Mouse (Mus musculus) adrenal gland, adult 18-20 months (tissue): Measurements from ENCODE around the gene Rpl13a. TPM values are rescaled to one million over a fixed set of nuclear protein-coding genes. Genes with fewer than 3 reads are reported as not detected.
"Not testable (repeated sequence)": the region's sequence is repeated elsewhere in the genome, so short reads cannot be mapped to it uniquely, and the experiment has no call there.

ENCODE experiments used
- DNase-seq, 2 experiments: peaks; one replicate each; pipeline ENCODE4 v3.0.0; 2021 to 2022; ENCODE audit warnings: low spot score in 2 of 2
- long read RNA-seq, 2 experiments: library from polyadenylated mRNA; stranded (forward); transcript quantifications; one replicate each; pipeline ENCODE4 v2.0.0; 2021
- total RNA-seq, 2 experiments: library from RNA; stranded (reverse); gene quantifications; 1 replicate in 1 of 2; 2 replicates in 1 of 2; pipeline ENCODE4 v1.2.3; 2021

The Rpl13a gene
- total RNA-seq = 1,000 to 10,000 TPM; 1,445 to 1,619 TPM
- long read RNA-seq, experiment 1, transcript Rpl13a-203 (8 exons, 734 nt) = minor isoform, 7 of 150 reads
- long read RNA-seq, experiment 1, transcript Rpl13a-201 (8 exons, 1,047 nt) = major isoform, 136 of 150 reads
- long read RNA-seq, experiment 1, partial matches to known transcripts = 2 of 150 reads
- long read RNA-seq, experiment 1, other reads (novel, unspliced or antisense) = 3 of 150 reads
- long read RNA-seq, experiment 2, transcript Rpl13a-201 (8 exons, 1,047 nt) = major isoform, 481 of 530 reads
- long read RNA-seq, experiment 2, transcript Rpl13a-203 (8 exons, 734 nt) = minor isoform, 16 of 530 reads
- long read RNA-seq, experiment 2, transcript Rpl13a-213 (4 exons, 464 nt) = minor isoform, 17 of 530 reads
- long read RNA-seq, experiment 2, partial matches to known transcripts = 8 of 530 reads
- long read RNA-seq, experiment 2, other reads (novel, unspliced or antisense) = 6 of 530 reads

GRCm38 (mm10) chr7:45128624-45129246, at the start of gene Rpl13a:
TSS of gene Rpl13a (minus strand) at chr7:45128761.
- DNase-seq = peak; percentile 93 to 94

- DNase-seq = no peak
These were observed 47.8 kb upstream of the Rpl13a start for GRCm38 (mm10) chr7:45176356-45176755.

- DNase-seq = no peak
These were observed 47.4 kb upstream of the Rpl13a start for GRCm38 (mm10) chr7:45175929-45176328.

GRCm38 (mm10) chr7:45175398-45175797, 46.8 kb upstream of the Rpl13a start:
- no peak for DNase-seq

- DNase-seq = no peak
These were observed 46.2 kb upstream of the Rpl13a start for GRCm38 (mm10) chr7:45174567-45175280.

- DNase-seq = not testable (repeated sequence)
These were observed 45.2 kb upstream of the Rpl13a start for GRCm38 (mm10) chr7:45173772-45174171.

GRCm38 (mm10) chr7:45172974-45173373, 44.4 kb upstream of the Rpl13a start:
- DNase-seq = no peak

- no peak for DNase-seq
These were observed 40.9 kb upstream of the Rpl13a start for GRCm38 (mm10) chr7:45169495-45169894.

- DNase-seq = no peak
These were observed 40.1 kb upstream of the Rpl13a start for GRCm38 (mm10) chr7:45168656-45169055.

GRCm38 (mm10) chr7:45167761-45168445, 39.3 kb upstream of the Rpl13a start:
- no peak for DNase-seq

- DNase-seq = no peak
These were observed 38.4 kb upstream of the Rpl13a start for GRCm38 (mm10) chr7:45166950-45167401.

GRCm38 (mm10) chr7:45165701-45166100, 37.1 kb upstream of the Rpl13a start:
- no peak for DNase-seq

- DNase-seq = no peak
These were observed 36.3 kb upstream of the Rpl13a start for GRCm38 (mm10) chr7:45164833-45165232.

- peak; percentile 33 to 46 for DNase-seq
These were observed 35.4 kb upstream of the Rpl13a start, which contains the start of gene Slc17a7 for GRCm38 (mm10) chr7:45163735-45164490. TSS of gene Slc17a7 (plus strand) at chr7:45163949.

- DNase-seq = no peak
These were observed 34.5 kb upstream of the Rpl13a start for GRCm38 (mm10) chr7:45162996-45163615.

- DNase-seq = no peak
These were observed 34.0 kb upstream of the Rpl13a start for GRCm38 (mm10) chr7:45162551-45162950.

GRCm38 (mm10) chr7:45161612-45162473, 33.3 kb upstream of the Rpl13a start:
- DNase-seq = peak; percentile 84 to 93

- no peak for DNase-seq
These were observed 32.3 kb upstream of the Rpl13a start for GRCm38 (mm10) chr7:45160866-45161265.

- no peak for DNase-seq
These were observed 31.8 kb upstream of the Rpl13a start for GRCm38 (mm10) chr7:45160316-45160800.
